Comparison of ENCODE assay signal across 18 mouse cellular contexts in genomic region chr12:117835371-117835770, GRCm38 (mm10).
"Had no signal": no experiment of that assay in that cellular context is flagged by ENCODE, and none has a peak within 500 bp of the region (broad histone marks: within the 10 kb centered on the region; RNA-seq: fewer than 3 reads in every experiment).

No protein-coding gene starts in this region.

- H3K4me2 ChIP-seq: kidney, embryonic 15.5 days; limb, embryonic 13.5 days; liver, embryonic 13.5 days; midbrain, embryonic 12.5 days; midbrain, embryonic 15.5 days; neural tube, embryonic 12.5 days; neural tube, embryonic 15.5 days had no signal

- H3K36me3 ChIP-seq: kidney, embryonic 15.5 days; limb, embryonic 10.5 days; limb, embryonic 13.5 days; liver, embryonic 13.5 days; midbrain, embryonic 12.5 days; midbrain, embryonic 15.5 days; neural tube, embryonic 12.5 days; neural tube, embryonic 15.5 days had no signal

- H3K27me3 ChIP-seq: kidney, embryonic 15.5 days; limb, embryonic 13.5 days; liver, embryonic 13.5 days had no signal

- DNase-seq: kidney, adult 8-10 months; kidney, postnatal 10 days; kidney, postnatal 36 days; layer of hippocampus, postnatal 36 days; liver; liver, embryonic 13.5 days; lung, adult 2 months; lung, postnatal 14 days; thymus, adult 18-20 months; thymus, postnatal 36 days had no signal

- H3K27ac ChIP-seq: kidney, embryonic 15.5 days; limb, embryonic 10.5 days; limb, embryonic 13.5 days; liver, embryonic 13.5 days; macrophage; midbrain, embryonic 12.5 days; midbrain, embryonic 15.5 days; neural tube, embryonic 12.5 days; neural tube, embryonic 15.5 days had no signal

- H3K4me1 ChIP-seq: kidney, embryonic 15.5 days; limb, embryonic 10.5 days; limb, embryonic 13.5 days; liver, embryonic 13.5 days; midbrain, embryonic 12.5 days; midbrain, embryonic 15.5 days; neural tube, embryonic 12.5 days; neural tube, embryonic 15.5 days had no signal

- H3K9ac ChIP-seq: kidney, embryonic 15.5 days; limb, embryonic 13.5 days; liver, embryonic 13.5 days; midbrain, embryonic 12.5 days; midbrain, embryonic 15.5 days; neural tube, embryonic 12.5 days; neural tube, embryonic 15.5 days had no signal

- ATAC-seq: midbrain, embryonic 15.5 days had no signal

- H3K4me3 ChIP-seq: kidney, embryonic 15.5 days; limb, embryonic 10.5 days; limb, embryonic 13.5 days; liver, embryonic 13.5 days; midbrain, embryonic 12.5 days; midbrain, embryonic 15.5 days; neural tube, embryonic 12.5 days; neural tube, embryonic 15.5 days had no signal

- H3K9me3 ChIP-seq: kidney, embryonic 15.5 days; limb, embryonic 10.5 days; limb, embryonic 13.5 days; liver, embryonic 13.5 days; midbrain, embryonic 12.5 days; midbrain, embryonic 15.5 days; neural tube, embryonic 12.5 days; neural tube, embryonic 15.5 days had no signal
